Mouse (Mus musculus) heart, postnatal 4 days (tissue): ENCODE data around the gene Adamts7. TPM values are rescaled to one million over a fixed set of nuclear protein-coding genes. Genes with fewer than 3 reads are reported as not detected.

ENCODE experiments used
- DNase-seq: peaks from one replicate; pipeline ENCODE4 v3.0.0; 2021
- total RNA-seq, 2 experiments: library from RNA; stranded (reverse); gene quantifications; 2 replicates each; pipeline ENCODE4 v1.2.3; 2021

Gene Adamts7
- total RNA-seq, result 10 to 100 TPM; 17.5 to 17.6 TPM

DNA sequence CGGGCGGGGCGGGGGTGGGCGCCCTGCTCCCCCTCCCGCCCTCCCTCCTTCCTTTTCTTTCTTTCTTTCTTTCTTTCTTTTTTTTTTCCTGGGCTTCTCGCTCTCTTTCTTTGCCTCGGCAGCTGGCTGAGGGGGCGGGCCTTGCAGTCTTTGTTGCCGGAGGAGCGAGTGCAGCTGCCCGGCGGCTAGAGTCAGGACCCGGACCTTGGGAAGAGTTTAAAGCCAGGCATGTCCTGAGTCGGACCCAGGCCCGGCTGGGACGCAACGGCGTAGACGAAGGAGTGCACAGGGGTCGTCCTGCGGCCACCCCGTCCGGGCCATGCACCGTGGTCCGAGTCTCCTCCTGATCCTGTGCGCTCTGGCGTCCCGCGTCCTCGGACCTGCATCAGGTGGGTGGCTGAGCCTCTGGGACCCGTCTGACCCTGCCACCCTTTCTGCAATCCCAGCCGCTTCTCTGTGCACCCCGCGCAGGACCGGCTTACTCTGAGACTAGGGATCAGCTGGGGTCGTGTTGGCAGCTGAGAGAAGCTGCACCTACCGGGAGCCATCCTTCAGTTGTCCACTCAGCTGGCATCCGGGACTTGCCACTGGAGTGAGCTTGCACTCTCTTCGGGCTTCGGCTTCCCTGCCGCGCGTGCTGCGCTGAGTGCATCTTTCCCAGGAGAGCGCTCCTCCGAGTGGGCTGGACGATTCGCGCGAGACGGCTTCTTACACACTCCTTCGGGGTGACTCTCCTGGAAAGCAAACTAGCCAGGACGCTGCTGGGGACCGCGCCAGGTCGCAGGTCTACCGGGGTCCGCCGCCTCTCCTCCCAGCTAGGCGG is at the start of gene Adamts7:
Gene Adamts7 (plus strand): TSS at position 144 of the 823 bp plus-strand sequence.
- peak; percentile 61 for DNase-seq

DNA sequence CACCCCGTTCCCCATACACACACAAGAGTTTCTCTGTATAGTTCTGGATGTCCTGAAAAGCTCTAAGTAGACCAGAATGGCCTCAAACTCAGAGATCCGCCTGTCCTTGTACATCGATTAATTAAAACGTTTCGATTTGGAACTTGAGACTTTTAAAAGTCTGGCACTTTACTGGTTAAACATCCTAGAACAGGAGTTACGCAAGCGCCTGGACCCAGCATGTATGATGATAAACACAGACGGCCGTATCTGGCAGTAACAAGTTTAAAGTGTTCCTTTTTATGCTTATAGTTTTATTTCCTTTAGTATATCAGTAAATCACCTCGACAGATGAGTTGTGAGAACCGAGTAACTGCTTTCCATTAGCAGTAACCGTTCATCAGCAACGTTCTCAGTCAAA is 49.7 kb upstream of the Adamts7 start:
- DNase-seq, result no peak

DNA sequence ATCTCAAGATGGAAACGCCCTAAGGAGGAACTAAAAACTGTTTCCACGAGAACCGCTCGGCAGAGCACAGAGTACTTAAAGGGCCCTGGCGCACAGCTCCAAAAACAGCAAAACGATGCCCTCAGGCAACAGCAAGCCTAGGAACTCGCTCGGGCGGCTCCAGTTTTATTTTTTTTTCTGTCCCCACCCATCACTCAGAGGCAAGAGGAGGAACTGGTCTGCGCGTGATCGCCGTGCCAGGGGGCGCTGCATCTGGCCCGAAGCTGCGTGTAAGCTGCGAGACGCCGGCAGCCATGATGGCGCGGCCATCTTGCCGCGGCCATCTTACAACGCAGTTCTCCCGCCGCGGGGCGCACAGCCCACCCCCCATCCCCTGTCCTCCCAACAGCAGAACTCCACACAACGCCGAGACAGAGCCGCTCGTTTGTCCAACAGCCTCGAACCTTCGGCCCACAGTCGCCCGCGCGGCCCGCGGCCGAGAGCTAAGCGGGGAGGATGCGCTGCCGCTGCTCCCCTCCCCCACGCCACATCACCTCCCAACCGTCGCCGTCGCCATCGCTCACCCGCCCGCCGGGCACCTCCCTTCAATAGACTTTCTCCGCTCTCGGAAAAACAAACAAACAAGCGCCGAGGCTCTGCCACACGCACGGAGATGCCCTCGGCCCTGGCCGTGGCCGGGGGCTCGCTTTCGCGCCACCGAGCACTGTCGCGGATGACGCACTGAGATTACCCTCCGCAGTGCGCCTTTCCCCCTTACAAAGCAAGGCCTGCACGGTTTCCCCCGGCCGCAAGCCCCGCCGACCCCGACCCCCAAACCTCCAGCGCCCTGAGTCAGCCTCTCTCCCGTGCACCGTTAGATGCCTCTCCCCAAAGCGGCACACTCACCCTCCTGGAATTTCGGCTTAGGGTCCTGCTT is 49.0 kb upstream of the Adamts7 start:
- DNase-seq, result peak; percentile 93

DNA sequence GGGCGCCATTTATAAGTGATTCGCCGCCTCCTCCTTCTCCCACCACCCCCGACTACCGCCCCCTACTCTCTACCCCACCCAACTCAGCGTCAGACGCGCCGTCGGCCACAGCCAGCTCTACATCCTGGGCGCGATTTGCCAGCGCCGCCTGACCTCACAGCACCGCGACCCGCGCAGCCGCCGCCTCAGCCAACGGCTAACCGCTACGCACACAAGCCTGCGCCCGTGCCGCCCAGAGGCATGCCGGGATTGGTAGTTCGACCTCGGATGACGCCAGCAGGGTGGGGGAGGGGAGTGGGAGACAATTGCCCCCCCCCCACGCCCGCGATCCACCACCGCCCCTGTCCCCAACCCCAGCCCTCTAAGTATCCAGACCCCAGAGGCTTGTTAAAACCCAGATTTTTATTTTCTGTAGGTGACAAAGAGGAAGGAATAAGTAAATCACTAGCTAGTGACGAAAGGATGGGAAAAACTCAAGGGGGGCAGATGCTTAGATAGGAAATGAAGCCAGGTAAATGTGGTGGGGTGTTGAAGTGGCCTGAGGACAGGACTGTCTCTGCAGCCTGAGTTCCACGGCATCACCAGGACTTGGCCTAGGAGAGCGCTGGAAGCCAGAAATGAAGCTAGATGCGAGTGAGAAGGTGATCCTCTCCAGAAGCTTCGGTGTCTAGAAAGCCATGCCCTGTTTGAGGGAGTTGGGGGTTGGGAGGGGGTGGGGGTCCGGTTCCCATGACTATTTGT is 48.1 kb upstream of the Adamts7 start, which contains the start of gene Morf4l1:
Gene Morf4l1 (minus strand): TSS at position 208 of the 741 bp plus-strand sequence.
- DNase-seq, result peak; percentile 97

DNA sequence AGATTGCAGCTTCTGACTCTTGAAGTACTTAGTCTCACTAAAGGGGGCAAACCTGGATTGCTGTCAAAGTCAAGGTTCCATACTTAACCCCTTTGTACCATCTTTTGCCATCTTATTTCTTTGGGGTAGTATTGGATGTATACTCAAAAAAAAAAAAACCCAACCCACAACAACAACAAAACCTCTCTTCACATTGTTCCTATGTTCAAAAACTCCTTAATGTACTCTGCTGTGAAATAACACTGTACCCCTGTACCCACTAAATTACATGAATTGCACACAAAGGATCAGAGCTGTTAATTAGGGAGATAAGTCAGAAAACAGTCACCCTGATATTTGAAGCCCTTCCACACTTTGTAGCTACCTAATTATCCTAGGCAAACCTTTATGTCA is 47.6 kb upstream of the Adamts7 start:
- DNase-seq, result no peak

DNA sequence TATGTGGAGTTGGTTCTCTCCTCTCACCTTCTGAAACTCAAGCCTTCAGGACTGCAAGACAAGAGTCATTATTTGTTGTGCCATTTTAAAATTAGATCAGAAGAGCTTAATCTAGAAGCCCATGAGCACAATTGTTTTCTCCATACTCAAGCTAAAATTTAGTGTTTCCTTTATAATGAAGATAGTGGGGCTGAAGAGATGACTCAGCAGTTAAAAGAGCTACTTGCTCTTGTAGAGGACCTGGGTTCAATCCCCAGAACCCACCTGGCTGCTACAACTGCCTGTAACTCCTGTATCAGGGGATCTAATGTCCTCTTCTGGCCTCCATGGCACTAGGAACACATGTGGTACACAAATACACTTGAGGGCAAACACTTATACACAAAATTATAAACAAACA is 45.6 kb upstream of the Adamts7 start:
- no peak for DNase-seq

DNA sequence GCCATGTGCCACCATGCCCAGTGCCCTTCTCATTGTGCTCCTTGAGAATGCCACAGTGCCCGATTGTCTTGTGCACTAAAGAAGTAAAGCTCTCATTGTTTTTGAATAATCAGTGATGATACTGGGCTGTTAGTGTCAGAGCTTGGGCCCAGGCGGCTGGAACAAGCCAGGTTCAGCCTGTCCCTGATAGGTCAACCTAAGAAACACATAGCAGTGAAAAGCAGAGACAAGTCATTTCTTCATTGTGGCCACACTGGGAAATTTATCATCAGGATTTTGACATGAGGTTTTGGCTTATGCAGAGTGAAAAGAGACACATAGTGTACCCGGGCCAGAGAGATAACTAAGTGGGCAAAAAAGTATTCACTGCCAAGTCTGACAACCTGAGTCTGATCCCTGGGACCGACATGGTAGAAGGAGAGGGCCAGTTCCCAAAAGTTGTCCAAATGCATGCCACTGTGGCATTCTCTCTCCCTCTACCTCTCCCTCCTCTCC is 40.6 kb upstream of the Adamts7 start:
- no peak for DNase-seq

DNA sequence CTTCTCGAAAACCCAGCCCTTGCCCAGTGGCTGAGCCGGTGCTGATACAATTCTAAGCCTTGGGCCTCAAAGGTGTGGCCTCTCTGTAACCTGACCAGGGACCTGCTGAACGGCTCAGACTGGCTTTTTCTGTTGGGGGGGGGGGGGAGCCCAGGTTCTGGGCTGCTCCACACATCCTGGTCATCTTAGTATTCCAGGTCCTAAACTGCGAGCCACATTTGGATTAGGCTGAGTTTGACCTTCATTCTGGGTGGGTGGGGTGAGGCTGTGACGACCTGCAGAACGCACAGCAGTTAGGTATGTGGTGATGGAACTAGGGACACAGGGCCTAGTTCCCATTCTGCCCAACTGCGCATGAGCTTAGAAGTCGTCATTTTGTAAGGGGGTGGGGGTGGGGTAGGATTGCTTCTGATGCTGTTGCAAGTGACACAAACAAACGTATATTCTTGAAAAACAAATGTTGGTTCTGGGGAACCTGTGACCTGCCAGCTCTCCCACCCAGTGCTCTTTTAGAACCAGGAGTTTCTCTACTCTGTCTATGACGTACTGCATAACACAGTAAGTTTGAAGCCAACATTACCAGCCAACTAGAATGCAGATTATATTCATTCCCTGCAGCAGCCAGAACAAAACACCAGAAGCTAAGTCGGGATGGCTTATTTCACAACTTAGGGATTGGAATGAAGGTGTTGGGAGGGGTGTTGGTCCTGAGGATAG is 38.6 kb upstream of the Adamts7 start:
- no peak for DNase-seq

DNA sequence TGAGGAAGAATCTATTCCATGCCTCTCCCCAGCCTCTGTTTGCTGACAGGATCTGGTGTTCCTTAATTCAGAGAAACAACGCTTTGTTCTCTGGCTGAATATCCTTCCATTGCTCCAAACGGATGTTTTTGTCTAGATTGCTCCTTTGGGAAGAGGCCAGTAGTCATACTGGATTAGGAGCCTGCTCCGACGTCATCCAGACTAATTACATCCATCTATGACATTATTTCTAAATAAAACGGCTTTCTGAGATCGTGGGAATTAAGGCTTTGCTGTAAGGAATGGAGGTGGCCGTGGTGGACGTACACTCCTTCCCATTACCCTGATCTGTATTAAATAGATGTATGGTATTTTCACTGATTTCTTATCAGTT is 38.0 kb upstream of the Adamts7 start:
- DNase-seq, result peak; percentile 29

DNA sequence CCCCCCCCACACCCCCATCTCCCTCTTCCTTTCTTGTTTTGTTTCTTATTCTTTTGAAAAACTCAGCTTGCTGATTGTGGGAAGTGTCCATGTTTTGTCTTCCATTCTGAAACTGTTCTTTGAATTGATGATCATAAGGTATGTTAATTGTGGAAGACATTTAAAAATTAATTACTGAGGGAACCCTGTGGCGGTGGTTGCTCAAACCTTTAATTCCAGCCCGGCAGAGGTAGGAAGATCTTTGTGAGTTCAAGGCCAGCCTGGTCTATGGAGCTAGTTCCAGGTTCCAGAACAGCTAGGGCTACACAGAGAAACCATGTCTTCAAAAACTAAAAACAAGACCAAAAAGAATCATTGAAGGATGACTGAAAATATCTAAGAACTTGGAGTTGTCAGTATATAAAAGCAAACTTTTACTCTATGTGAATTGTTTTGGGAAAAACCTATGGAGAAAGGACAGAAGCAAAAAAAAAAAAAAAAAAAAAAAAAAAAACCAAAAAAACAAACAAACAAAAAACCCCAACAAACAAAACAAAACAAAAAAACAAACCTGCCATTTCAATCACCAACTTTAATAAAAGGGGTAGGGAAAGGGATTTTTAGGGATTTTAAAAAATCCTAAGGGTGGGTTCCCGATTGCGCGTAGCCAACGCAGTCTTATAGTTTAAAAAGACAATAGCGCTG is 37.3 kb upstream of the Adamts7 start:
- DNase-seq, result no peak

DNA sequence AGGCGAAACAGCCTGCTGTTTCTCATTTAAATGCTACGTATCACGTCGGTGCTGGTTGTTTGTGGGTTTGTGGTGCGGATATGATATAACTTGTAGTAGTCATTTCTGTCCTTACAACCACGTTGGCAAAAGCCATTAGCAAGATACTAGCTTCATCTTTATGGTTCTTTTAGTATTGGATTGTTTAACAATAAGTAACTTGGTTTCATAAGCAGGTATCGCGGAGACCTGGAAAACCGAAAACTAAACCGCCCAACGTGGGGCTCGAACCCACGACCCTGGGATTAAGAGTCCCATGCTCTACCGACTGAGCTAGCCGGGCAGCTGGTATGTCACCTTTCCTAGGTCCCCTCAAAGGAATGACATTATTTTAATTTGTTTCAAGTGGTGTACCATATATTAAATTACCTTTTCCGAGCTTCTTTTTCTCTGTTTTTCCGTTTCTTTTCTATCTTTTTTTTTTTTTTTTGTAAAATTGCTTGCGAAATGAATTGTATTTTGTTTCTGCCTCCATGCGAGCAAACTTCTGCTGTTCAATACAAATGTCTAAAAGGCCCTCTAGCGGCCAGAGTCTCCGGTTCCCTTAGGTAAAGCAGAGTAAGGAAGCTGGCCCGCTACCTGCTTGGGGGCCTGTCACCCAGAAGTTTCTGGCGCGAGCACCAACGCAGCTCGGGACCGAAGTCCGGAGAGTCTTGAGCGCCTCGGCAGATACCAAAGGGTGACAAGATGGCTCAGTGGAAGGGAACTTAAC is 36.4 kb upstream of the Adamts7 start:
- DNase-seq, result peak; percentile 81

DNA sequence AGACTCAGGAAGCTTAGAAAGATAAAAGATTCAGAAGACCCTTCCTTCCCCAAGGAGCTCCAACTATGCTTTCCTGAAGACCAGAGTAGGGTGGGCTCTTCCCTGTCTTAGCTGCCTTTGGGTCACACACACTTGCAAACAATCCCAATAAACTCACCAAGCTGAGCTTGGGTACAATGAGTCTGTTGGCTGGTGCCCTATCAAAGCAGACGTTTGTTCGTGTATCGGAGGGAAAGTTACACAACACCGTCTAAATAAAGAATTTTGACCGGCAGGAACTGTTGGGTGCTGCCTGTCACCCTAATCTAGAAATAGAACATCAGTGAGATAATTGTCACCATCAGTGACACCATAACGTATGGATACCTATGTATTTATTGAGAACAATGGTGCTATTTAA is 35.7 kb upstream of the Adamts7 start:
- DNase-seq, result no peak

DNA sequence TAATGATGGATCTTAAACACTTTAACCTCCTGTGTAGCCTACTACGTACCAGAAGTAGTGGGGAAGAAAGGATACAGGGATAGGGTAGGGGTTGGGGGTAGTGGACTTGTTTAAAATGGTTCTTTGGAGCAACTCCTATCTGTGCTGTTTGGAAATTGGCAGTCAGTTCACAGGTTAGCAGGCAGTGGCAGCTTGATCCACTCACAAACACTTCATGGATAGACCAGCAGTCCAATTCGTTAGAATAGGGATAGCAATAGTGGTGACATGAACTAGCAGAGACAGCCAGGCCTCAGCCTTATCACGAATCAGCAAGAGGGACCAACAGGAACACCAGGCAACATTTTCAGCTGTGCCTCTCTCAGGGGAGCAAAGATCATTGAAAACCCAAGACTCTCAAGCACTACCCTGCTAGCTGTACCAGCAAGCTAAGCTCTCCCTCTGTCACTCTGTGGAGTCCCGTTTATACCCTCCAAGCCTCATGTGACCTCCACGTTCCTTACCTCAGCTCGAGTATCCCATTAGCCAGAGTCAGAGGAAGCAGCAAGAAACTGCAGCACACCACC is 34.1 kb upstream of the Adamts7 start:
- DNase-seq, result no peak

DNA sequence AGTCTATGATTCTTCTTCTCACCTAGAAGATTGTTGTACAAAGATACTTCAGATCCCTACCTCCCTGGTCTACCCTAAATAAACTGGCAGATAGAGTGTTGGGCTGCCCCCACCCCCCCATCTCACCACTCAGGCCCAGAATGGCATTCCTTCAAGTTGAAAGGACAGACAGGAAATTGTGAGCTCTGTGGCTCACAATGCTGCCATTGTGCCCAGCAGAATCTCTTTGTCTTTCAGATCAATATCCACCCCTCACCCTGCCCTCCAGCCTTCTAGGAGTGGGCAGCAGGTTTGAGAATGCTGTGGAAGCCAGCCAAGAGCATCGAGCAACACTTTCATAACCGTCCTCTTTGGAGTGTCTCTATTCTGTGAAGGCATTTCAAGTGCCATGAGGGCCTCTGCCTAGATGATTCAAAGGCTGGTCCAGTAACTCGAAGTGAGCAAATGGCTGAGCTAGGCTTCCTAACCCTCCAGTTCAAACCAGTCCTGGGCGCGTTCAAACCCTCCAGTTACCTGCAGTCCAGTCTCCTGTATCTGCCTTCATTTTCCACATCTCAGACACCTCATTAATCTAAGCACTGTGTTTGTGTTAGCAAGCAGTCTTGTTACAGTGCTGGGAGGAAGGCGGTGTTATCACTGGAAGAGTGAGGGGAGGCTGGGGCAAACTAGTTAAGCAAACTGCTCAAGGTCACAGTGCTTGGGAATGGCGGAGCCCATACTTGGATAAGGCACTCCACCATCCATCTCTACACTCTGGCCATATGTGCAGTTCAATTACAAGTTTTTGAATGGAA is 29.1 kb upstream of the Adamts7 start:
- no peak for DNase-seq

DNA sequence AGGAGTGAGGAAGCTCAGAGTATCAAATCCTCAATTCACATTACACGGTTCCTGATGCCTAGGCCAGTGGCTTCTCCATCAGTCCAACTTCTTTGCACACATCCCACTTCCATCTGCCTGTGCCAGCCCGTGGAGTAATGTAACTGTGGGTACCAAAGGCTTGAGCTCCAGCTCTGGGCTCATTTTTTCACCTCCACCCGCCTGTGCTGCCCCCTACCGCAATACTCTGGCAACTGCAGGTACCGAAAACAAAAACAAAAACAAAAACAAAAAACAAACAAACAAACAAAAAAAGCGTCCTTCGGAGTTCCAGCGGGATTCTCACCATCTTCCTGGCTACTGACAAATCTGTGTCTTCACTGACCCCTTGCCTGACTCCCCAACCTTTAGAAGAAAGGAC is 27.4 kb upstream of the Adamts7 start:
- no peak for DNase-seq

DNA sequence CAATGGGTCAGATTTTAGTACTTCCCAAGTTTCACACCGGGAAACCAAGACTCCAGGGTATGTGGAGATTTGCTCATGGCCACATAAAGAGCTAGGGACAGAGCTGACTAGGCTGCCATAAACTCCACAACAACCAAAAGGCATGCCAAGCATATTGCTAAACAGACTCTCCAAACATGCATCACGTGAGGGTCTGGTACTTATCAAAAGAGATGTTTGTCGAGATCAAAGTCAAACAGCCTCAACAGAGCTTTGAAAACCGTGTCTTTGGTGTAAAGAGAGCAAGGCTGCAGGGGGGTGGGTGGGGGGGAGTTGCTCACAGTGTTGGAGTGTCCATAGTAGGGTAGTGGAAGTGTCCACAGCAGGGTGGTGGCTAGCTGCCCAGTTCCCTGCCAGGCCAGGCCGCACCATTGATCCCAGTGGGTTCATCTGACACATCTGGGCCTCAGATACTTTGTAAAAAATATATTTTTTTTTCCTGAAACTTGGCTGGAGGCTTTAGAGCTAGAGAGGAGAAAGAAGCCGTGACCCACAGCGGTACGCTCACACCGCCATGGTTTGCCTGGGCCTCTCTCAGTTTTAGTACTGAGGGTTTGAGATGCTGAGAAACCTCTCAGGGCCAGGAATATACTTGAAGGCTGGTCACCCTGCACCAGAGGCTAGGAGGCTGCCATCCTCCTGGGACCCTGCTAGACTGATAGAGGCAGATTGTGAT is 26.7 kb upstream of the Adamts7 start:
- no peak for DNase-seq

DNA sequence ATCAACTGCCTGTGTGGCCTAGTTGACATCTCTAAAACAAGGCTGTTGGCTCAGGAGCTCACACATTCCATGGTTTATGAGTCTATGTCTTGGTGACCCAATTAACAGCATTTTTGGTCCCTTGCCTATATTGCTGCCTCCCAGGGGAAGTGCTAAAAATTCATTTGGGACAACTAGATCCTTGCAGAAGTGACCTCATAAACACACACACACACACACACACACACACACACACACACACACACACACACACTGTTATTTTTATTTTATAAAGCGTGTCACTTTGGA is 26.2 kb upstream of the Adamts7 start:
- peak; percentile 49 for DNase-seq

DNA sequence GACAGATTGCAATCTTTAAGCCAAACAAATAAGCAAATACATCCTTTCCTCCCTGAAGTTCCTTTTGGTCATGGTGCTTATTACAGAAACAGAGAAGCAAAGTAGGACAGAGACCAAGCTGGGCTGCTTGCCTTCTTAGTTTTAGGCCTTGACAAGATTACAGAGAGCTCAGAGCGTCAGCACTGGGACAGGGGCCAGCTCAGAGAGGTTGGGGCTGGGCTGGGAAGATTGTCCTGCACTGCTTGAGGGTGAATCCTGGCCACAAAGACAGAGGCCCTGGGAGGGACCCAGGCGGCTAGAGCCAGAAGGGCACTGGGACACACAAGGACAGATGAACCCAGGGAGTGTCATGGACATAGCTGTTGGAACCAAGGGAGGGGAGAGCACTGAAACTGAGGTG is 17.1 kb upstream of the Adamts7 start:
- peak; percentile 68 for DNase-seq

DNA sequence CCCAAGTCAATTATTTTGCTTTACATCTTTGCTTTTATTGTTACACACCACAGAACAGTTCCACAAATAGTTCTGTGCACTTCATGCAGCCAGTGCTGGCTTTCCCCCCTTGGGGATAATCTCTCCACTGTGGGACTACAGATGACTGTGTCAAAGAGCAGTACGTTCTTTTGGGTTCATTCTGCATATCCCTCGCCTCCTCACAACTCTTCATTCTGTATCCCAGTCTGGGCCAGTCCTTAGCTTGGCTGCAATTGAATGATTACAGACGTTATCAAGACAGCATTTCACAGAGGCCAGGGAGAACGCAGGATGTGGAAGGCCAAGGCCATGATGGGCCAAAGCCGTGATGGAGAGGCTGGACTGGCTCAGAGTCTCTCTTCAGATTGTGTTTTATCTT is 16.0 kb upstream of the Adamts7 start:
- DNase-seq, result no peak
